Mouse (Mus musculus): ENCODE data around the gene Tifa. TPM values are rescaled to one million over a fixed set of nuclear protein-coding genes. Genes with fewer than 3 reads are reported as not detected.

The Tifa gene
- total and polyA plus RNA-seq, 3 experiments, result 1.3 to 2.3 (median 1.6) TPM

DNA sequence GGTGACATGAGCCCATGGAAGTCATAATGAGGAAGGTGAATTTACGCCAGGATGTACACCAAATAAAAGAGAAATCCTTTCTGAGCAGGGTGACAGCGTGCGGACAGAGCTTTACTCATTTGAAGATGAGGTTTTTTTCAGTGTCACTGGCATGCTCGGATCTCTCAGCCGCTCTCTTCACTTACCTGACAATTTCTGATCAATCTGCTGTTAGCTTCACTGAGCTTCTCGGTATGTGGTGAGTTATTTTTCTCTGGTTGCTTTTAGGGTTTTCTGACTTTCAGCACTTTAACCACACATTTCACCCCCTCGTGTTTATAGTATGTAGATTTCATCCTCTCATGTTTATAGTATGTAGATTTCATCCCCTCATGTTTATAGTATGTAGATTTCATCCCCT, 85.5 kb downstream of the Tifa start:
- H3K27ac ChIP-seq, result no peak overlapping the region
- no peak for TF ChIP-seq CTCF (IDR thresholded peaks at IDR 0.05)
- no peak for TF ChIP-seq EP300 (IDR thresholded peaks at IDR 0.05; ENCODE audit: insufficient read depth, low read depth, low read length)
- TF ChIP-seq POLR2A (IDR thresholded peaks at IDR 0.05; ENCODE audit: insufficient read depth, low read depth, low read length), result no peak
- no peaks in the 10 kb centered on the region for H3K27me3 ChIP-seq (ENCODE audit: control insufficient read depth, insufficient read depth, low read length)
- H3K79me2 ChIP-seq (replicated peaks; ENCODE audit: control insufficient read depth, insufficient read depth, low read length), result no peaks in the 10 kb centered on the region
- WGBS, result 91% methylated on average over 7 of the region's 7 CpGs
- H3K36me3 ChIP-seq (ENCODE audit: control insufficient read depth, insufficient read depth, low read length), result no peaks in the 10 kb centered on the region
- H3K4me3 ChIP-seq, result no peak overlapping the region
- intact Hi-C loops (cut with DNase I), result no loop called here
- H3K9ac ChIP-seq (ENCODE audit: low read depth, low read length), result no peak overlapping the region
- DNase-seq, result no peak
- peaks cover 2% of the 10 kb centered on the region; the same call in 1 of the 2 replicates for H3K4me1 ChIP-seq (ENCODE audit: control insufficient read depth, insufficient read depth, low read length)

DNA sequence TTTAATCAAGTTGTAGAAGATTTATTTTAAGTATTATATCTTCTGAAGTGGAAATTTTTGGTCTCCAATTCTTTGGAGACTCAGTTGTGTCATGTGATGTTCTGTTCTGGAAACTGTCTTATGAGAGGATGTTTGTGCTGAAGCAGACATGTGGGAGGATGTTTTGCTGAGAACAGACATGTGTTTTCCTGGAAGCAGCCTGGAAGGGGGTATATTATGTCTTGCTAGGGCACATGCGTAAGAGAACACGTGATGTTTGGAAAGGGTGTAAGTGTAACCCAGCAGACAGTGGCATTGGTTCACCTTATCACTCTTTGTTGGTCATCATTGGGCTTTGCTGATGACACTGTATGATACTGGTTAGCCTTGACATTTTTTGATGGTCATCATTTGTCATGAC, 85.9 kb downstream of the Tifa start:
- Histone ChIP-seq H3K4me1 (ENCODE audit: control insufficient read depth, insufficient read depth, low read length) (peaks cover 2% of the 10 kb centered on the region; the same call in 1 of the 2 replicates), H3K36me3 (ENCODE audit: control insufficient read depth, insufficient read depth, low read length) (no peaks in the 10 kb centered on the region), H3K4me3 (no peak overlapping the region), H3K27ac (no peak overlapping the region), H3K9ac (ENCODE audit: low read depth, low read length) (no peak overlapping the region), H3K79me2 (replicated peaks; ENCODE audit: control insufficient read depth, insufficient read depth, low read length) (no peaks in the 10 kb centered on the region), H3K27me3 (ENCODE audit: control insufficient read depth, insufficient read depth, low read length) (no peaks in the 10 kb centered on the region)
- WGBS, result 64% methylated on average over 2 of the region's 2 CpGs
- no peak for TF ChIP-seq EP300 (IDR thresholded peaks at IDR 0.05; ENCODE audit: insufficient read depth, low read depth, low read length)
- TF ChIP-seq POLR2A (IDR thresholded peaks at IDR 0.05; ENCODE audit: insufficient read depth, low read depth, low read length), result no peak
- TF ChIP-seq CTCF (IDR thresholded peaks at IDR 0.05), result no peak
- intact Hi-C loops (cut with DNase I), result no loop called here
- DNase-seq, result no peak

DNA sequence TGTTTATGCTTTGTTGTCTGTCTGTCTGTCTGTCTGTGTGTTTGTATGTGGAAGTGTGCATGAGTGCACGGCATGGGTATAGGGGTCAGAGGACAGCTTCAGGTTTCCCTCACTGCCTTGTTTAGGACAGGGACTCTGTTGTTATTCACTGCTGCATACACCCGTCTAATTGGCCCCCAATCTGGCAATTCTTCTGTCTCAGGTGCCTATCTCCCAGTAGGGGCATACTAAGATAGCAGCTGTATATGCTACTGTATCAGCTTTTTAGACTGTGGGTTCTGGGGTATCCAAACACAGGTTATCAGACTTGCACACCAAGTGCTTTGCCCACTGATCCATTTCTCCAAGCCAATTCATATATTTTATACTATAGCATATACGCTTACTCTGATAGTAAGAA, 90.4 kb downstream of the Tifa start:
- no peak for TF ChIP-seq CTCF (IDR thresholded peaks at IDR 0.05)
- TF ChIP-seq EP300 (IDR thresholded peaks at IDR 0.05; ENCODE audit: insufficient read depth, low read depth, low read length), result no peak
- TF ChIP-seq POLR2A (IDR thresholded peaks at IDR 0.05; ENCODE audit: insufficient read depth, low read depth, low read length), result no peak
- DNase-seq, result no peak
- Histone ChIP-seq H3K27me3 (ENCODE audit: control insufficient read depth, insufficient read depth, low read length) (no peaks in the 10 kb centered on the region), H3K79me2 (replicated peaks; ENCODE audit: control insufficient read depth, insufficient read depth, low read length) (no peaks in the 10 kb centered on the region), H3K9ac (ENCODE audit: low read depth, low read length) (no peak overlapping the region), H3K27ac (no peak overlapping the region), H3K4me3 (no peak overlapping the region), H3K4me1 (ENCODE audit: control insufficient read depth, insufficient read depth, low read length) (no peaks in the 10 kb centered on the region; the same call in 1 of the 2 replicates), H3K36me3 (ENCODE audit: control insufficient read depth, insufficient read depth, low read length) (no peaks in the 10 kb centered on the region)
- intact Hi-C loops (cut with DNase I), result no loop called here
- WGBS, result 96% methylated on average over 3 of the region's 3 CpGs

DNA sequence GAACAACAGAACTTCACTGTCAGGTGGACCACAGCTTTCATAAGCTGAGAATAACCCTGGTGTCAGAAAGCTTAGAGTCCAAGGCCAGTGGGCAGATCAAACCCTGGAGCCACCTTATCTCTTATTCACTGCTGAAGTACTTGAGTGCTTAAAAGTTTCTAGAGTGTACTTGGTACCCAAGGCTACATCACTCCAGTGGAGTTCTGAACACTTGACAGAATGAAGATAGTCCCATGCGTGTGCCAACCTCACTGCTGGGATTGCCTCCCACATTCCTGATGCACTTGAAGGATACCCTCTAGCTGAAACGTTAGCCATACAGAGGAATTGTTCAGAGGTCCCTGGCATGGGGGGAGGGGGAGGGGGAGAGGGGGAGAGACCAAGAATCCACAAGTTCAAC, 92.1 kb downstream of the Tifa start:
- H3K4me1 ChIP-seq (ENCODE audit: control insufficient read depth, insufficient read depth, low read length), result no peaks in the 10 kb centered on the region; the same call in 1 of the 2 replicates
- 49% methylated on average over 2 of the region's 2 CpGs for WGBS
- H3K36me3 ChIP-seq (ENCODE audit: control insufficient read depth, insufficient read depth, low read length), result no peaks in the 10 kb centered on the region
- H3K79me2 ChIP-seq (replicated peaks; ENCODE audit: control insufficient read depth, insufficient read depth, low read length), result no peaks in the 10 kb centered on the region
- H3K4me3 ChIP-seq, result no peak overlapping the region
- no peak overlapping the region for H3K27ac ChIP-seq
- no peak for TF ChIP-seq CTCF (IDR thresholded peaks at IDR 0.05)
- no peak for TF ChIP-seq POLR2A (IDR thresholded peaks at IDR 0.05; ENCODE audit: insufficient read depth, low read depth, low read length)
- no peak for TF ChIP-seq EP300 (IDR thresholded peaks at IDR 0.05; ENCODE audit: insufficient read depth, low read depth, low read length)
- no peak for DNase-seq
- H3K9ac ChIP-seq (ENCODE audit: low read depth, low read length), result no peak overlapping the region
- intact Hi-C loops (cut with DNase I), result no loop called here
- no peaks in the 10 kb centered on the region for H3K27me3 ChIP-seq (ENCODE audit: control insufficient read depth, insufficient read depth, low read length)

Other genes with a start within 250 kb of the Tifa start
- gene Larp7, start 236.5 kb upstream of the Tifa start, total RNA-seq (2021), result 10 to 100 TPM; 21.6 to 23.4 TPM
- gene Larp7, start 236.5 kb upstream of the Tifa start, polyA plus RNA-seq (2012; rRNA removed), result 2.6 and 5.9 TPM in 2 replicates
- gene Zgrf1, start 236.3 kb upstream of the Tifa start, total RNA-seq (2021), result under 1 TPM; 0.47 to 0.66 TPM
- 0.27 and 0.59 TPM in 2 replicates for gene Zgrf1, start 236.3 kb upstream of the Tifa start, polyA plus RNA-seq (2012; rRNA removed)
- not detected for gene Neurog2, start 156.7 kb upstream of the Tifa start, total RNA-seq (2021)
- gene Neurog2, start 156.7 kb upstream of the Tifa start, polyA plus RNA-seq (2012; rRNA removed), result not detected in 2 replicates
- gene Alpk1, start 9.3 kb upstream of the Tifa start, total RNA-seq (2021), result 1 to 10 TPM; 2.4 to 3.0 TPM
- 1.4 and 2.4 TPM in 2 replicates for gene Alpk1, start 9.3 kb upstream of the Tifa start, polyA plus RNA-seq (2012; rRNA removed)
- 10 to 100 TPM; 17.6 to 18.2 TPM for gene Ap1ar, start 47.7 kb downstream of the Tifa start, total RNA-seq (2021)
- 12.0 and 17.7 TPM in 2 replicates for gene Ap1ar, start 47.7 kb downstream of the Tifa start, polyA plus RNA-seq (2012; rRNA removed)
- gene Fam241a, start 106.5 kb downstream of the Tifa start, total RNA-seq (2021), result 1 to 10 TPM; 3.6 to 4.2 TPM
- gene Fam241a, start 106.5 kb downstream of the Tifa start, polyA plus RNA-seq (2012; rRNA removed), result 1.3 and 1.7 TPM in 2 replicates

Data from heart, adult 2 months (tissue).